27 mouse cellular contexts compared by ENCODE assay signal in genomic region chrX:43202249-43202783, GRCm38 (mm10).
A peak's percentile ranks its signal among the peaks of the same experiment; 100 is the strongest.
DNase-seq lines count a peak whose midpoint lies in the region; ATAC-seq lines count a peak whose summit lies in the region.
"Had no signal": no experiment of that assay in that cellular context is flagged by ENCODE, and none has a peak within 500 bp of the region (broad histone marks: within the 10 kb centered on the region; RNA-seq: fewer than 3 reads in every experiment).

No protein-coding gene starts in this region.

- H3K27ac ChIP-seq in forebrain, embryonic 16.5 days (ENCODE audit: low read length): no peak overlapping the region
- no peak overlapping the region for H3K27ac ChIP-seq in forebrain, embryonic 10.5 days
- H3K27ac ChIP-seq: hindbrain, embryonic 10.5 days; hindbrain, embryonic 15.5 days; kidney, embryonic 15.5 days; limb, embryonic 10.5 days; limb, embryonic 15.5 days; liver, embryonic 13.5 days; midbrain, embryonic 10.5 days; neural tube, embryonic 12.5 days had no signal

- H3K4me2 ChIP-seq in forebrain, embryonic 16.5 days (ENCODE audit: low read length): no peak overlapping the region
- H3K4me2 ChIP-seq: hindbrain, embryonic 15.5 days; kidney, embryonic 15.5 days; limb, embryonic 15.5 days; liver, embryonic 13.5 days; neural tube, embryonic 12.5 days had no signal

- H3K4me1 ChIP-seq in forebrain, embryonic 16.5 days (replicated peaks; ENCODE audit: control insufficient read depth, insufficient read depth, low read length): no peaks in the 10 kb centered on the region
- no peaks in the 10 kb centered on the region for H3K4me1 ChIP-seq in forebrain, embryonic 10.5 days
- H3K4me1 ChIP-seq: hindbrain, embryonic 10.5 days; hindbrain, embryonic 15.5 days; kidney, embryonic 15.5 days; limb, embryonic 10.5 days; limb, embryonic 15.5 days; liver, embryonic 13.5 days; midbrain, embryonic 10.5 days; neural tube, embryonic 12.5 days had no signal

- DNase-seq in forebrain, embryonic 10.5 days (ENCODE audit: extremely low spot score, low spot score): no peak
- peak; percentile 9 to 39 for DNase-seq in layer of hippocampus, adult 18-20 months (ENCODE audit: low spot score in 2 of 2)
- no peak for DNase-seq in layer of hippocampus, postnatal 10 days (ENCODE audit: low spot score in 2 of 2)
- peak; percentile 43 for DNase-seq in brain, embryonic 18.5 days (ENCODE audit: low read depth, low spot score)
- DNase-seq in telencephalon, adult 2 months (ENCODE audit: low read depth, low spot score): peak; percentile 6
- DNase-seq in spleen, adult 12 weeks (ENCODE audit: low spot score): no peak
- DNase-seq: adrenal gland, postnatal 14 days; cerebellum, postnatal 14 days; gastrocnemius, postnatal 14 days; heart, postnatal 14 days; kidney, adult 11 months; kidney, postnatal 36 days; liver, embryonic 13.5 days; lung, adult 2 months; lung, postnatal 14 days had no signal

- no peak overlapping the region for H3K4me3 ChIP-seq in forebrain, embryonic 16.5 days (replicated peaks; ENCODE audit: low read length)
- H3K4me3 ChIP-seq in forebrain, embryonic 10.5 days: no peak overlapping the region
- H3K4me3 ChIP-seq: hindbrain, embryonic 10.5 days; hindbrain, embryonic 15.5 days; kidney, embryonic 15.5 days; limb, embryonic 10.5 days; limb, embryonic 15.5 days; liver, embryonic 13.5 days; midbrain, embryonic 10.5 days; myocyte; neural tube, embryonic 12.5 days had no signal

- H3K9ac ChIP-seq in forebrain, embryonic 16.5 days (replicated peaks; ENCODE audit: low read depth, low read length): no peak overlapping the region
- H3K9ac ChIP-seq: hindbrain, embryonic 15.5 days; kidney, embryonic 15.5 days; limb, embryonic 15.5 days; liver, embryonic 13.5 days; neural tube, embryonic 12.5 days had no signal

- ATAC-seq in forebrain, embryonic 16.5 days: peak; percentile 78
- ATAC-seq: CD4-positive, CD25-positive, alpha-beta regulatory T cell, adult 4 months; inflammation-experienced regulatory T-cells, adult 6 months; midbrain, embryonic 16.5 days had no signal

- H3K9me3 ChIP-seq in forebrain, embryonic 16.5 days (ENCODE audit: control insufficient read depth, low read length): no peaks in the 10 kb centered on the region
- no peaks in the 10 kb centered on the region for H3K9me3 ChIP-seq in forebrain, embryonic 10.5 days
- H3K9me3 ChIP-seq: hindbrain, embryonic 10.5 days; hindbrain, embryonic 15.5 days; kidney, embryonic 15.5 days; limb, embryonic 10.5 days; limb, embryonic 15.5 days; liver, embryonic 13.5 days; midbrain, embryonic 10.5 days; neural tube, embryonic 12.5 days had no signal

- H3K27me3 ChIP-seq in forebrain, embryonic 16.5 days (replicated peaks; ENCODE audit: control insufficient read depth, insufficient read depth, low read length): no peaks in the 10 kb centered on the region
- no peaks in the 10 kb centered on the region for H3K27me3 ChIP-seq in forebrain, embryonic 10.5 days (ENCODE audit: poor library complexity, severe bottlenecking)
- H3K27me3 ChIP-seq: hindbrain, embryonic 15.5 days; kidney, embryonic 15.5 days; limb, embryonic 15.5 days; liver, embryonic 13.5 days; neural tube, embryonic 12.5 days had no signal

- 69% methylated on average over 5 of the region's 5 CpGs for WGBS in forebrain, embryonic 16.5 days
- WGBS in forebrain, embryonic 10.5 days: 89% methylated on average over 5 of the region's 5 CpGs

- no peaks in the 10 kb centered on the region for H3K36me3 ChIP-seq in forebrain, embryonic 16.5 days (ENCODE audit: control insufficient read depth, insufficient read depth)
- no peaks in the 10 kb centered on the region for H3K36me3 ChIP-seq in forebrain, embryonic 10.5 days (replicated peaks)
- H3K36me3 ChIP-seq: hindbrain, embryonic 10.5 days; hindbrain, embryonic 15.5 days; kidney, embryonic 15.5 days; limb, embryonic 10.5 days; limb, embryonic 15.5 days; liver, embryonic 13.5 days; midbrain, embryonic 10.5 days; neural tube, embryonic 12.5 days had no signal

Comparison
In these comparisons a context has a peak if more than half of its experiments do, and no peak if none do; other contexts are left out.
1. DNase-seq: peak in layer of hippocampus, adult 18-20 months (2 of 2), brain, embryonic 18.5 days (single experiment) and telencephalon, adult 2 months (single experiment); none in forebrain, embryonic 10.5 days (single experiment), layer of hippocampus, postnatal 10 days (0 of 2) and spleen, adult 12 weeks (single experiment).